Mouse (Mus musculus): ENCODE results near the gene Gucy2d.

DNA sequence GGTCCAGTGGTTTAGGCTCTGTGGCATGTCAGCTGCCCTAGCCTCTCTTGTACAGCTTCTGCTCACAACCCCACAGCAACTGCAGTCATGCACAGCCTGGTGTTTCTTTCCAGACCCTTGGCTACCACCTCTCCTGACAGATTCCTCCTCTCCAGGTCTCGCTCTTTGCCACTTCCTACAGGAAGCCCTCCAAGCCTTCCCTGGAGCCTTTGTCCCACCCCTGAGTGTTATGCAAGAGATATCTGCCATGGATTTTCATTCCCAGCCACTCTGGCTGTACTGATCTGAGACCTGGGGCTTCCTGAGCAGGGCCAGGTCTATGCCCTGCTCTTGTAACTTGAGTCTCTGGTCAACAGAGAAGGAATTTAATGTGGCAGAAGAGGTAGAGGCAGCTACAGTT lies 40.3 kb downstream of the Gucy2d start:
- TF ChIP-seq CTCF (IDR thresholded peaks at IDR 0.05; ENCODE audit: extremely low read depth, insufficient read depth, low read length) (no peak), POLR2A (IDR thresholded peaks at IDR 0.05; ENCODE audit: extremely low read depth, insufficient read depth, low read length) (no peak)

Measured in cortical plate, adult 2 months (tissue).